ENCODE assay signal across 8 mouse cellular contexts in genomic region chr2:11777091-11778068, GRCm38 (mm10). TPM values are rescaled to one million over a fixed set of nuclear protein-coding genes. Genes with fewer than 3 reads are reported as not detected.
DNase-seq lines count a peak whose midpoint lies in the region; ATAC-seq and TF ChIP-seq lines count a peak whose summit lies in the region.

TSS of gene Fbh1 (minus strand) at chr2:11777582.
TSS of gene Ankrd16 (plus strand) at chr2:11777876.

- TF ChIP-seq CTCF in cortical plate, adult 2 months (IDR thresholded peaks at IDR 0.05; ENCODE audit: extremely low read depth, insufficient read depth, low read length): no peak

- H3K27me3 ChIP-seq in megakaryocyte, embryonic 14.5 days (replicated peaks): no peaks in the 10 kb centered on the region

- peak; percentile 87 for ATAC-seq in activated CD4-positive, CD25-positive, alpha-beta regulatory T cell, adult 4 months

- peak; percentile 100 for DNase-seq in gastrocnemius, adult 8-10 months (ENCODE audit: low spot score in 2 of 2)
- peak; percentile 99 for DNase-seq in hindlimb bud, embryonic 11.5 days (ENCODE audit: extremely low spot score, low read depth, low spot score)
- DNase-seq in left cerebral cortex, adult 8-10 months (ENCODE audit: low spot score in 2 of 2): peak; percentile 99 to 100
- peak; percentile 100 for DNase-seq in right cerebral cortex, postnatal 10 days (ENCODE audit: low spot score in 2 of 2)
- DNase-seq in urinary bladder, postnatal 25 days (ENCODE audit: low spot score): peak; percentile 100

- peak within 1 kb of the TSS; percentile 95 for H3K27ac ChIP-seq in cortical plate, adult 2 months (ENCODE audit: insufficient read depth, low read length)

- no peaks in the 10 kb centered on the region for H3K9me3 ChIP-seq in megakaryocyte, embryonic 14.5 days

- TF ChIP-seq POLR2A in cortical plate, adult 2 months (IDR thresholded peaks at IDR 0.05; ENCODE audit: extremely low read depth, insufficient read depth, low read length): peak; percentile 89

- H3K36me3 ChIP-seq in megakaryocyte, embryonic 14.5 days (replicated peaks; ENCODE audit: low read length): peaks cover 37% of the 10 kb centered on the region

- H3K4me3 ChIP-seq in cortical plate, adult 2 months (ENCODE audit: insufficient read depth, low read length): peak within 1 kb of the TSS; percentile 88
- peak within 1 kb of the TSS; percentile 100 for H3K4me3 ChIP-seq in megakaryocyte, embryonic 14.5 days (replicated peaks)

- peaks cover 6% of the 10 kb centered on the region for H3K4me1 ChIP-seq in cortical plate, adult 2 months (ENCODE audit: control insufficient read depth, insufficient read depth, low read length)
- H3K4me1 ChIP-seq in megakaryocyte, embryonic 14.5 days: peaks cover 58% of the 10 kb centered on the region

RNA-seq across cellular contexts. Expression of gene Fbh1, which starts in this region (rescaled TPM):
- polyA plus RNA-seq in activated CD4-positive, CD25-positive, alpha-beta regulatory T cell, adult 4 months (2017; shearing (Covaris generic)): 10 to 100 TPM; 32.2 to 39.0 TPM
- polyA plus RNA-seq in cortical plate, adult 2 months (2012; rRNA removed): 90.0 and 91.0 TPM in 2 replicates
- 10 to 100 TPM; 21.2 to 27.1 (median 23.5) TPM for total RNA-seq in gastrocnemius, adult 8-10 months (2022)
- 100 to 1,000 TPM in 3 of 4 experiments, 10 to 100 TPM in 1; 98.2 to 122 (median 107) TPM for total RNA-seq in left cerebral cortex, adult 8-10 months (2022)
- 0.45 and 4.7 TPM in 2 replicates for polyA plus RNA-seq in megakaryocyte, embryonic 14.5 days (2012; ENCODE audit: insufficient read depth, low replicate concordance)

RNA-seq across cellular contexts. Expression of gene Ankrd16, which starts in this region (rescaled TPM):
- 10 to 100 TPM; 29.5 to 36.1 TPM for polyA plus RNA-seq in activated CD4-positive, CD25-positive, alpha-beta regulatory T cell, adult 4 months (2017; shearing (Covaris generic))
- polyA plus RNA-seq in cortical plate, adult 2 months (2012; rRNA removed): 96.0 and 107 TPM in 2 replicates
- 10 to 100 TPM; 24.3 to 29.0 (median 24.6) TPM for total RNA-seq in gastrocnemius, adult 8-10 months (2022)
- total RNA-seq in left cerebral cortex, adult 8-10 months (2022): 10 to 100 TPM; 59.7 to 75.5 (median 63.2) TPM
- 8.1 and 8.5 TPM in 2 replicates for polyA plus RNA-seq in megakaryocyte, embryonic 14.5 days (2012; ENCODE audit: insufficient read depth, low replicate concordance)

Comparison
In these comparisons a context has a peak if more than half of its experiments do, and no peak if none do; other contexts are left out.
1. Peak in every context shown above with its lines: DNase-seq, ATAC-seq, H3K4me3 ChIP-seq and H3K27ac ChIP-seq.